Comparison of ENCODE assay signal across 20 mouse cellular contexts in the genomic region with DNA sequence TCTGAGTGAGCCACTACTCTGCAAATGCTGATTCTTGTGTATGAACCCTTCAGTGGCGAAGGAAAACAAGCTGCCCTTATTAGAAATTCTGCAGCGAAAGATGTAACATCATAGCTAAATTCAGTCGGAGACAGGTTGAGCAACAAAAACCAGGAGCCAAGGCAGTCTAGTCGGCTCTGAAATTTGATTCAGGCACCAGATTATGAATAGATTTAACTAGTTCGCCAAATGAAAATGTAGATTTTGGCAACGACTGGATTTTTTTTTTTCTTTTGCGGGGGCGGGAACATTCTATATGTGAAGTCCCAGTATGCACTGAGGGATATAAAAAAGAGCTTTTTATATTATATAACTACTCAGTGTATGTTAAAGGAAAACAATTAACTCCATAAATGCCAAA.
DNase-seq lines count a peak whose midpoint lies in the region; ATAC-seq and TF ChIP-seq lines count a peak whose summit lies in the region.
"Had no signal": no experiment of that assay in that cellular context is flagged by ENCODE, and none has a peak within 500 bp of the region (broad histone marks: within the 10 kb centered on the region; RNA-seq: fewer than 3 reads in every experiment).

No protein-coding gene starts in this region.

- no peaks in the 10 kb centered on the region for H3K9me3 ChIP-seq in embryonic facial prominence, embryonic 12.5 days
- no peaks in the 10 kb centered on the region for H3K9me3 ChIP-seq in embryonic facial prominence, embryonic 10.5 days
- no peaks in the 10 kb centered on the region for H3K9me3 ChIP-seq in midbrain, embryonic 11.5 days (ENCODE audit: control insufficient read depth, low read length)
- no peaks in the 10 kb centered on the region for H3K9me3 ChIP-seq in forebrain, postnatal 0 days (ENCODE audit: low read length)
- H3K9me3 ChIP-seq: forebrain, embryonic 13.5 days; heart, embryonic 13.5 days; hindbrain, embryonic 15.5 days; kidney, embryonic 15.5 days had no signal

- H3K4me2 ChIP-seq in embryonic facial prominence, embryonic 12.5 days (replicated peaks): no peak overlapping the region
- no peak overlapping the region for H3K4me2 ChIP-seq in midbrain, embryonic 11.5 days
- no peak overlapping the region for H3K4me2 ChIP-seq in forebrain, postnatal 0 days (ENCODE audit: low read depth)
- H3K4me2 ChIP-seq: forebrain, embryonic 13.5 days; heart, embryonic 13.5 days; hindbrain, embryonic 15.5 days; kidney, embryonic 15.5 days had no signal

- 63% methylated on average over 8 of the region's 8 CpGs for WGBS in embryonic facial prominence, embryonic 12.5 days
- WGBS in embryonic facial prominence, embryonic 10.5 days: 90% methylated on average over 8 of the region's 8 CpGs
- 92% methylated on average over 8 of the region's 8 CpGs for WGBS in midbrain, embryonic 11.5 days
- 72% methylated on average over 8 of the region's 8 CpGs for WGBS in forebrain, postnatal 0 days

- H3K27ac ChIP-seq in embryonic facial prominence, embryonic 12.5 days: peak overlapping the region; percentile 65; the same call in 1 of the 2 replicates
- no peak overlapping the region for H3K27ac ChIP-seq in embryonic facial prominence, embryonic 10.5 days (replicated peaks)
- no peak overlapping the region for H3K27ac ChIP-seq in midbrain, embryonic 11.5 days (ENCODE audit: low read depth, low read length)
- H3K27ac ChIP-seq in forebrain, postnatal 0 days (ENCODE audit: low read depth, low read length): no peak overlapping the region
- H3K27ac ChIP-seq: forebrain, embryonic 13.5 days; heart, embryonic 13.5 days; hindbrain, embryonic 15.5 days; kidney, embryonic 15.5 days had no signal

- ATAC-seq in embryonic facial prominence, embryonic 12.5 days (ENCODE audit: insufficient number of reproducible peaks, insufficient read depth, low FRiP score, low TSS enrichment): no peak
- no peak for ATAC-seq in midbrain, embryonic 11.5 days (ENCODE audit: low FRiP score)
- no peak for ATAC-seq in forebrain, postnatal 0 days
- ATAC-seq: forebrain, embryonic 13.5 days; intestine, embryonic 16.5 days; liver, postnatal 0 days had no signal

- no peaks in the 10 kb centered on the region for H3K36me3 ChIP-seq in embryonic facial prominence, embryonic 12.5 days
- no peaks in the 10 kb centered on the region for H3K36me3 ChIP-seq in embryonic facial prominence, embryonic 10.5 days (replicated peaks)
- H3K36me3 ChIP-seq in midbrain, embryonic 11.5 days (ENCODE audit: control insufficient read depth, insufficient read depth, low read length): no peaks in the 10 kb centered on the region
- no peaks in the 10 kb centered on the region for H3K36me3 ChIP-seq in forebrain, postnatal 0 days (ENCODE audit: insufficient read depth)
- H3K36me3 ChIP-seq: heart, embryonic 13.5 days; hindbrain, embryonic 15.5 days; kidney, embryonic 15.5 days had no signal

- no peaks in the 10 kb centered on the region; the same call in 1 of the 2 replicates for H3K4me1 ChIP-seq in embryonic facial prominence, embryonic 12.5 days
- H3K4me1 ChIP-seq in embryonic facial prominence, embryonic 10.5 days: no peaks in the 10 kb centered on the region
- H3K4me1 ChIP-seq in midbrain, embryonic 11.5 days (ENCODE audit: control insufficient read depth, insufficient read depth, low read length): no peaks in the 10 kb centered on the region
- H3K4me1 ChIP-seq in forebrain, postnatal 0 days (ENCODE audit: insufficient read depth): no peaks in the 10 kb centered on the region
- H3K4me1 ChIP-seq: forebrain, embryonic 13.5 days; heart, embryonic 13.5 days; hindbrain, embryonic 15.5 days; kidney, embryonic 15.5 days had no signal

- H3K4me3 ChIP-seq in embryonic facial prominence, embryonic 12.5 days: no peak overlapping the region
- no peak overlapping the region for H3K4me3 ChIP-seq in embryonic facial prominence, embryonic 10.5 days
- H3K4me3 ChIP-seq in midbrain, embryonic 11.5 days (ENCODE audit: low read depth, low read length): no peak overlapping the region
- no peak overlapping the region for H3K4me3 ChIP-seq in forebrain, postnatal 0 days (ENCODE audit: low read depth, low read length)
- H3K4me3 ChIP-seq: forebrain, embryonic 13.5 days; heart, embryonic 13.5 days; hindbrain, embryonic 15.5 days; kidney, embryonic 15.5 days; myocyte had no signal

- H3K9ac ChIP-seq in embryonic facial prominence, embryonic 12.5 days: no peak overlapping the region
- H3K9ac ChIP-seq in midbrain, embryonic 11.5 days (ENCODE audit: low read length): no peak overlapping the region
- H3K9ac ChIP-seq in forebrain, postnatal 0 days: no peak overlapping the region
- H3K9ac ChIP-seq: forebrain, embryonic 13.5 days; heart, embryonic 13.5 days; hindbrain, embryonic 15.5 days; kidney, embryonic 15.5 days; liver, postnatal 0 days had no signal

- no peaks in the 10 kb centered on the region for H3K27me3 ChIP-seq in embryonic facial prominence, embryonic 12.5 days
- no peaks in the 10 kb centered on the region for H3K27me3 ChIP-seq in embryonic facial prominence, embryonic 10.5 days (replicated peaks; ENCODE audit: low read depth, poor library complexity, severe bottlenecking)
- H3K27me3 ChIP-seq in midbrain, embryonic 11.5 days (ENCODE audit: control insufficient read depth, insufficient read depth, low read length): no peaks in the 10 kb centered on the region
- no peaks in the 10 kb centered on the region for H3K27me3 ChIP-seq in forebrain, postnatal 0 days (ENCODE audit: insufficient read depth, low read length)
- H3K27me3 ChIP-seq: forebrain, embryonic 13.5 days; heart, embryonic 13.5 days; hindbrain, embryonic 15.5 days; kidney, embryonic 15.5 days had no signal

- DNase-seq in embryonic facial prominence, embryonic 10.5 days (ENCODE audit: low spot score): no peak
- peak; percentile 38 for DNase-seq in fibroblast of lung, adult 2 months (ENCODE audit: low read depth)
- peak; percentile 26 to 66 for DNase-seq in left cerebral cortex, adult 9 months (ENCODE audit: low spot score in 2 of 2)
- DNase-seq in right cerebral cortex, postnatal 10 days (ENCODE audit: low spot score in 2 of 2): peak; percentile 34 to 60
- no peak for DNase-seq in ovary, postnatal 10 days (ENCODE audit: low spot score)
- no peak for DNase-seq in midbrain, embryonic 11.5 days (ENCODE audit: low spot score, missing footprints)
- no peak for DNase-seq in forebrain, postnatal 0 days
- DNase-seq: adrenal gland, postnatal 10 days; cerebellum, adult 9-11 months; heart, postnatal 36 days; liver, postnatal 0 days; lung, postnatal 14 days; midbrain, embryonic 14.5 days had no signal

- no peak for TF ChIP-seq CTCF in forebrain, postnatal 0 days (IDR thresholded peaks at IDR 0.05; ENCODE audit: low read depth)

Comparison
In these comparisons a context has a peak if more than half of its experiments do, and no peak if none do; other contexts are left out.
1. DNase-seq: peak in fibroblast of lung, adult 2 months (single experiment), left cerebral cortex, adult 9 months (2 of 2) and right cerebral cortex, postnatal 10 days (2 of 2); none in embryonic facial prominence, embryonic 10.5 days (single experiment), ovary, postnatal 10 days (single experiment), midbrain, embryonic 11.5 days (single experiment) and forebrain, postnatal 0 days (single experiment).